Mouse (Mus musculus) G1E (cell line): ENCODE results near the gene Fsd1l.

ENCODE experiments used
- CTCF ChIP-seq: IDR thresholded peaks from 2 replicates; pipeline ENCODE4 v1.5.1; 2012; ENCODE audit warnings: low read depth, low read length, inconsistent platforms, mixed read lengths
- GATA1 ChIP-seq: IDR thresholded peaks from 2 replicates; pipeline ENCODE4 v1.6.1; 2012; ENCODE audit warnings: borderline replicate concordance, low read length, inconsistent platforms, mixed read lengths
- GATA2 ChIP-seq: IDR thresholded peaks from 2 replicates; pipeline ENCODE4 v1.6.1; 2012; ENCODE audit warnings: low read depth, low read length, inconsistent platforms, borderline replicate concordance

GRCm38 (mm10) chr4:53738956-53739616 lies 107.8 kb downstream of the Fsd1l start:
- TF ChIP-seq CTCF (no peak), GATA1 (no peak), GATA2 (no peak)
